Mouse (Mus musculus): ENCODE data around the gene Efnb2. TPM values are rescaled to one million over a fixed set of nuclear protein-coding genes. Genes with fewer than 3 reads are reported as not detected.

Gene Efnb2
- total and polyA plus RNA-seq, 3 experiments, result 0.12 to 0.19 TPM; not detected in 1

- Histone ChIP-seq H3K36me3 (ENCODE audit: control insufficient read depth in 1 of 2, insufficient read depth in 2 of 2, low read length in 2 of 2) (no peaks in the 10 kb centered on the region), H3K9me3 (replicated peaks; ENCODE audit: insufficient read depth, low read length) (no peaks in the 10 kb centered on the region), H3K27ac (ENCODE audit: control insufficient read depth, low read depth, low read length) (no peak overlapping the region), H3K79me2 (ENCODE audit: control insufficient read depth, insufficient read depth, low read length, poor library complexity) (no peaks in the 10 kb centered on the region), H3K4me1 (ENCODE audit: control insufficient read depth in 1 of 2, insufficient read depth in 2 of 2, low read length in 2 of 2) (no peaks in the 10 kb centered on the region), H3K9ac (ENCODE audit: control insufficient read depth, low read depth, low read length, poor library complexity, severe bottlenecking) (no peak overlapping the region), H3K4me3 (ENCODE audit: control insufficient read depth in 1 of 2, insufficient read depth in 1 of 2, low read depth in 2 of 2, low read length in 2 of 2) (no peak overlapping the region), H3K27me3 (ENCODE audit: control insufficient read depth in 1 of 2, insufficient read depth in 2 of 2, low read length in 2 of 2) (no peaks in the 10 kb centered on the region)
- no peak for DNase-seq (ENCODE audit: low read depth, low spot score)
- TF ChIP-seq ETS1 (IDR thresholded peaks at IDR 0.05; ENCODE audit: low read depth, low read length) (no peak), ZMIZ1 (IDR thresholded peaks at IDR 0.05; ENCODE audit: low read depth, low read length) (no peak), JUND (IDR thresholded peaks at IDR 0.05; ENCODE audit: low read depth, low read length) (no peak), CHD2 (IDR thresholded peaks at IDR 0.05; ENCODE audit: low read length) (no peak), GATA1 (IDR thresholded peaks at IDR 0.05; ENCODE audit: low read depth, low read length) (no peak), UBTF (IDR thresholded peaks at IDR 0.05; ENCODE audit: borderline replicate concordance, insufficient read depth, low read depth, low read length) (no peak), POLR2A (IDR thresholded peaks at IDR 0.05; ENCODE audit: control insufficient read depth in 1 of 2, insufficient read depth in 1 of 2, low read depth in 1 of 2, low read length in 2 of 2, poor library complexity in 1 of 2) (no peak), ZNF384 (IDR thresholded peaks at IDR 0.05; ENCODE audit: low read depth, low read length) (no peak), MYC (IDR thresholded peaks at IDR 0.05; ENCODE audit: low read depth, low read length) (no peak), ELF1 (IDR thresholded peaks at IDR 0.05; ENCODE audit: low read depth, low read length) (no peak), MAFK (IDR thresholded peaks at IDR 0.05; ENCODE audit: borderline replicate concordance, low read depth, low read length) (no peak), POLR2AphosphoS5 (IDR thresholded peaks at IDR 0.05; ENCODE audit: borderline replicate concordance, low read depth, low read length) (no peak), GABPA (IDR thresholded peaks at IDR 0.05; ENCODE audit: low read depth, low read length) (no peak), POLR2AphosphoS2 (IDR thresholded peaks at IDR 0.05; ENCODE audit: low read length) (no peak)
These were observed 40.5 kb downstream of the Efnb2 start for GRCm38 (mm10) chr8:8620536-8620935.

GRCm38 (mm10) chr8:8619221-8620194 is 41.5 kb downstream of the Efnb2 start:
- DNase-seq (ENCODE audit: low read depth, low spot score), result no peak
- no peak overlapping the region for H3K9ac ChIP-seq (ENCODE audit: control insufficient read depth, low read depth, low read length, poor library complexity, severe bottlenecking)
- no peaks in the 10 kb centered on the region for H3K79me2 ChIP-seq (ENCODE audit: control insufficient read depth, insufficient read depth, low read length, poor library complexity)
- H3K4me3 ChIP-seq (ENCODE audit: control insufficient read depth in 1 of 2, insufficient read depth in 1 of 2, low read depth in 2 of 2, low read length in 2 of 2), result no peak overlapping the region
- H3K4me1 ChIP-seq (ENCODE audit: control insufficient read depth in 1 of 2, insufficient read depth in 2 of 2, low read length in 2 of 2), result no peaks in the 10 kb centered on the region
- TF ChIP-seq POLR2AphosphoS2 (IDR thresholded peaks at IDR 0.05; ENCODE audit: low read length) (no peak), NELFE (IDR thresholded peaks at IDR 0.05; ENCODE audit: low read depth, low read length) (no peak), UBTF (IDR thresholded peaks at IDR 0.05; ENCODE audit: borderline replicate concordance, insufficient read depth, low read depth, low read length) (no peak), KAT2A (conservative IDR thresholded peaks at IDR 0.05; ENCODE audit: low read depth, low read length) (no peak), SIN3A (IDR thresholded peaks at IDR 0.05; ENCODE audit: low read length) (no peak), MAX (IDR thresholded peaks at IDR 0.05; ENCODE audit: low read length) (no peak), MAFK (IDR thresholded peaks at IDR 0.05; ENCODE audit: borderline replicate concordance, low read depth, low read length) (no peak), CTCF (IDR thresholded peaks at IDR 0.05 in 2 of 3, conservative IDR thresholded peaks at IDR 0.05 in 1 of 3; ENCODE audit: control insufficient read depth in 1 of 3, insufficient read depth in 1 of 3, low read depth in 2 of 3, low read length in 3 of 3, poor library complexity in 1 of 3, severe bottlenecking in 1 of 3) (no peak), MYC (IDR thresholded peaks at IDR 0.05; ENCODE audit: low read depth, low read length) (no peak), CHD2 (IDR thresholded peaks at IDR 0.05; ENCODE audit: low read length) (no peak), TBP (IDR thresholded peaks at IDR 0.05; ENCODE audit: low read depth, low read length) (no peak), USF1 (IDR thresholded peaks at IDR 0.05; ENCODE audit: low read depth, low read length) (no peak), RCOR1 (IDR thresholded peaks at IDR 0.05; ENCODE audit: low read depth, low read length) (no peak)
- H3K27me3 ChIP-seq (ENCODE audit: control insufficient read depth in 1 of 2, insufficient read depth in 2 of 2, low read length in 2 of 2), result no peaks in the 10 kb centered on the region
- no peaks in the 10 kb centered on the region for H3K9me3 ChIP-seq (replicated peaks; ENCODE audit: insufficient read depth, low read length)
- no peak overlapping the region for H3K27ac ChIP-seq (ENCODE audit: control insufficient read depth, low read depth, low read length)
- H3K36me3 ChIP-seq (ENCODE audit: control insufficient read depth in 1 of 2, insufficient read depth in 2 of 2, low read length in 2 of 2), result no peaks in the 10 kb centered on the region

All from MEL (cell line).